Mouse (Mus musculus): ENCODE data around the gene Abcg8.

- TF ChIP-seq GATA1 (IDR thresholded peaks at IDR 0.05; ENCODE audit: low read depth, low read length) (no peak), MEF2A (IDR thresholded peaks at IDR 0.05; ENCODE audit: extremely low read depth, insufficient replicate concordance, low read depth, low read length, poor library complexity, severe bottlenecking) (no peak), TBP (IDR thresholded peaks at IDR 0.05; ENCODE audit: low read depth, low read length) (no peak), ZMIZ1 (IDR thresholded peaks at IDR 0.05; ENCODE audit: low read depth, low read length) (no peak), HCFC1 (IDR thresholded peaks at IDR 0.05; ENCODE audit: low read depth, low read length) (no peak), CTCF (IDR thresholded peaks at IDR 0.05 in 2 of 3, conservative IDR thresholded peaks at IDR 0.05 in 1 of 3; ENCODE audit: control insufficient read depth in 1 of 3, insufficient read depth in 1 of 3, low read depth in 2 of 3, low read length in 3 of 3, poor library complexity in 1 of 3, severe bottlenecking in 1 of 3) (no peak), POLR2A (IDR thresholded peaks at IDR 0.05; ENCODE audit: control insufficient read depth in 1 of 2, insufficient read depth in 1 of 2, low read depth in 1 of 2, low read length in 2 of 2, poor library complexity in 1 of 2) (no peak), EP300 (IDR thresholded peaks at IDR 0.05; ENCODE audit: low read depth in 1 of 2, low read length in 2 of 2) (no peak), USF2 (IDR thresholded peaks at IDR 0.05; ENCODE audit: borderline replicate concordance in 1 of 2, insufficient read depth in 1 of 2, low read depth in 1 of 2, low read length in 2 of 2) (no peak), ZNF384 (IDR thresholded peaks at IDR 0.05; ENCODE audit: low read depth, low read length) (no peak), USF1 (IDR thresholded peaks at IDR 0.05; ENCODE audit: low read depth, low read length) (no peak)
Observed at GRCm38 (mm10) chr17:84639796-84640378, 36.2 kb upstream of the Abcg8 start.

Data from MEL (cell line).